Mouse (Mus musculus) embryonic facial prominence, embryonic 11.5 days (tissue): ENCODE measurements around the gene Tcta. TPM values are rescaled to one million over a fixed set of nuclear protein-coding genes. Genes with fewer than 3 reads are reported as not detected.
A peak's percentile ranks its signal among the peaks of the same experiment; 100 is the strongest.
"Not testable (repeated sequence)": the region's sequence is repeated elsewhere in the genome, so short reads cannot be mapped to it uniquely, and the experiment has no call there.

ENCODE experiments used
- ATAC-seq: fragments of 200-750 bp; cut with Nextera tagmentation; replicated peaks from 2 replicates; pipeline ENCODE4 v1.8.0; 2017; ENCODE audit warnings: low read depth; ENCODE audit not compliant: insufficient number of reproducible peaks, low FRiP score, low TSS enrichment
- DNase-seq: peaks from one replicate; pipeline ENCODE4 v3.0.0-alpha.2; 2015; ENCODE audit warnings: low spot score
- H3K27ac ChIP-seq: fragments of 300-500 bp; sonication (generic); replicated peaks from 2 replicates; pipeline ENCODE4 v1.5.1; 2014; ENCODE audit warnings: mild to moderate bottlenecking, low read depth, low read length, control low read depth
- H3K27me3 ChIP-seq: fragments of 300-500 bp; sonication (generic); 2 replicates; pipeline ENCODE4 v1.6.1; 2014; ENCODE audit warnings: mild to moderate bottlenecking, low read length, moderate library complexity, mixed read lengths; ENCODE audit not compliant: control insufficient read depth, insufficient read depth
- H3K36me3 ChIP-seq: fragments of 300-500 bp; sonication (generic); replicated peaks from 2 replicates; pipeline ENCODE4 v1.6.1; 2014; ENCODE audit warnings: low read depth, mild to moderate bottlenecking, low read length, moderate library complexity, mixed read lengths; ENCODE audit not compliant: control insufficient read depth, insufficient read depth
- H3K4me1 ChIP-seq: fragments of 300-500 bp; sonication (generic); 2 replicates; pipeline ENCODE4 v1.6.1; 2014; ENCODE audit warnings: low read length, mixed read lengths; ENCODE audit not compliant: control insufficient read depth, insufficient read depth
- H3K4me2 ChIP-seq: fragments of 300-500 bp; sonication (generic); 2 replicates; pipeline ENCODE4 v1.6.1; 2014; ENCODE audit warnings: low read depth, mild to moderate bottlenecking, control low read depth, low read length, moderate library complexity
- H3K4me3 ChIP-seq: fragments of 300-500 bp; sonication (generic); 2 replicates; pipeline ENCODE4 v1.5.1; 2014; ENCODE audit warnings: low read depth, low read length, control low read depth
- H3K9ac ChIP-seq: fragments of 300-500 bp; sonication (generic); replicated peaks from 2 replicates; pipeline ENCODE4 v1.6.1; 2014; ENCODE audit warnings: mild to moderate bottlenecking, control low read depth, low read length
- H3K9me3 ChIP-seq: fragments of 300-500 bp; sonication (generic); replicated peaks from 2 replicates; pipeline ENCODE4 v1.6.1; 2016; ENCODE audit warnings: mild to moderate bottlenecking, low read length, inconsistent platforms, mixed read lengths; ENCODE audit not compliant: control insufficient read depth
- WGBS: fragments of 180-500 bp; shearing (Covaris S2); extraction: QIAGEN DNeasy Blood & Tissue Kit; methylation state at CpG from one replicate; pipeline ENCODE4 v1.1.7; 2014; 5-methylcytosine and 5-hydroxymethylcytosine counted together
- polyA plus RNA-seq: library from polyadenylated mRNA; unstranded; fragments of >200 nt; fragmentation: Nextera tagmentation; extraction: Ambion mirVana; gene quantifications from 2 replicates; pipeline ENCODE4 v1.2.1, GENCODE M21; 2014

Gene Tcta
- polyA plus RNA-seq, 1 experiment from 2014 or later: 20.6 TPM

GRCm38 (mm10) chr9:108338551-108338885, 32.6 kb upstream of the Tcta start:
- Histone ChIP-seq H3K36me3 (peaks cover 4% of the 10 kb centered on the region), H3K4me1 (no peaks in the 10 kb centered on the region), H3K9ac (peak overlapping the region; percentile 82), H3K4me2 (peak overlapping the region; percentile 59), H3K9me3 (no peaks in the 10 kb centered on the region), H3K27ac (peak overlapping the region; percentile 57; the same call in 1 of the 2 replicates), H3K27me3 (no peaks in the 10 kb centered on the region), H3K4me3 (peak overlapping the region; percentile 70)
- DNase-seq (peak; percentile 52), ATAC-seq (0 out of 2 replicates have a peak, but pooled peaks have one; percentile 1)
- WGBS: 23% methylated on average over 6 of the region's 6 CpGs

GRCm38 (mm10) chr9:108337848-108338550, 32.0 kb upstream of the Tcta start:
- Histone ChIP-seq H3K9ac (no peak overlapping the region), H3K36me3 (peaks cover 4% of the 10 kb centered on the region), H3K27ac (0 out of 2 replicates have a peak overlapping the region, but pooled peaks have one; percentile 57), H3K27me3 (no peaks in the 10 kb centered on the region), H3K4me2 (no peak overlapping the region), H3K4me3 (no peak overlapping the region; the same call in 1 of the 2 replicates), H3K4me1 (no peaks in the 10 kb centered on the region), H3K9me3 (no peaks in the 10 kb centered on the region)
- ATAC-seq: no peak
- no peak for DNase-seq
- 71% methylated on average over 10 of the region's 10 CpGs for WGBS

GRCm38 (mm10) chr9:108325811-108326210, 19.9 kb upstream of the Tcta start:
- Histone ChIP-seq H3K9me3 (no peaks in the 10 kb centered on the region), H3K4me2 (no peak overlapping the region), H3K4me1 (no peaks in the 10 kb centered on the region), H3K4me3 (no peak overlapping the region), H3K9ac (no peak overlapping the region), H3K36me3 (peaks cover 1% of the 10 kb centered on the region), H3K27me3 (no peaks in the 10 kb centered on the region), H3K27ac (no peak overlapping the region)
- ATAC-seq (no peak), DNase-seq (no peak)
- 95% methylated on average over 2 of the region's 2 CpGs for WGBS

GRCm38 (mm10) chr9:108324784-108325183, 18.8 kb upstream of the Tcta start:
- 84% methylated on average over 1 of the region's 1 CpGs for WGBS
- ATAC-seq (no peak), DNase-seq (no peak)
- Histone ChIP-seq H3K27me3 (no peaks in the 10 kb centered on the region), H3K9me3 (no peaks in the 10 kb centered on the region), H3K27ac (no peak overlapping the region), H3K4me1 (no peaks in the 10 kb centered on the region), H3K9ac (no peak overlapping the region), H3K36me3 (no peaks in the 10 kb centered on the region), H3K4me3 (no peak overlapping the region), H3K4me2 (no peak overlapping the region)

GRCm38 (mm10) chr9:108322054-108322453, 16.1 kb upstream of the Tcta start:
- WGBS: 82% methylated on average over 7 of the region's 7 CpGs
- not testable (repeated sequence) for DNase-seq, H3K4me3 ChIP-seq, H3K36me3 ChIP-seq, H3K27me3 ChIP-seq, H3K4me2 ChIP-seq, ATAC-seq, H3K4me1 ChIP-seq, H3K9ac ChIP-seq, H3K9me3 ChIP-seq, H3K27ac ChIP-seq

- Histone ChIP-seq H3K9me3 (no peaks in the 10 kb centered on the region), H3K36me3 (peaks cover 3% of the 10 kb centered on the region; the same call in 1 of the 2 replicates), H3K4me3 (no peak overlapping the region), H3K4me2 (no peak overlapping the region), H3K27ac (no peak overlapping the region), H3K9ac (no peak overlapping the region), H3K27me3 (no peaks in the 10 kb centered on the region), H3K4me1 (no peaks in the 10 kb centered on the region)
- DNase-seq (no peak), ATAC-seq (no peak)
- WGBS: 88% methylated on average over 2 of the region's 2 CpGs
These were observed 12.5 kb upstream of the Tcta start for GRCm38 (mm10) chr9:108318462-108318861.

- H3K9ac ChIP-seq: no peak overlapping the region
- no peak overlapping the region for H3K4me3 ChIP-seq
- no peaks in the 10 kb centered on the region for H3K9me3 ChIP-seq
- no peaks in the 10 kb centered on the region for H3K4me1 ChIP-seq
- no peak overlapping the region for H3K27ac ChIP-seq
- no peaks in the 10 kb centered on the region for H3K27me3 ChIP-seq
- 96% methylated on average over 3 of the region's 3 CpGs for WGBS
- H3K4me2 ChIP-seq: no peak overlapping the region
- H3K36me3 ChIP-seq: peaks cover 3% of the 10 kb centered on the region; the same call in 1 of the 2 replicates
- ATAC-seq: no peak
- peak; percentile 4 for DNase-seq
These were observed 11.6 kb upstream of the Tcta start for GRCm38 (mm10) chr9:108317572-108317971.

- Histone ChIP-seq H3K4me2 (peak overlapping the region; percentile 23; the same call in 1 of the 2 replicates), H3K9me3 (no peaks in the 10 kb centered on the region), H3K9ac (no peak overlapping the region), H3K36me3 (no peaks in the 10 kb centered on the region), H3K27me3 (no peaks in the 10 kb centered on the region), H3K27ac (no peak overlapping the region), H3K4me1 (no peaks in the 10 kb centered on the region), H3K4me3 (peak overlapping the region; percentile 0)
- 72% methylated on average over 2 of the region's 2 CpGs for WGBS
- ATAC-seq (no peak), DNase-seq (no peak)
These were observed 2.2 kb upstream of the Tcta start for GRCm38 (mm10) chr9:108308141-108308540.
